Mouse (Mus musculus) kidney, adult 18-20 months (tissue): ENCODE results near the gene Fance.
"Not testable (repeated sequence)": the region's sequence is repeated elsewhere in the genome, so short reads cannot be mapped to it uniquely, and the experiment has no call there.

ENCODE experiments used
- DNase-seq: peaks from one replicate; pipeline ENCODE4 v3.0.0; 2021

Gene Fance

DNA sequence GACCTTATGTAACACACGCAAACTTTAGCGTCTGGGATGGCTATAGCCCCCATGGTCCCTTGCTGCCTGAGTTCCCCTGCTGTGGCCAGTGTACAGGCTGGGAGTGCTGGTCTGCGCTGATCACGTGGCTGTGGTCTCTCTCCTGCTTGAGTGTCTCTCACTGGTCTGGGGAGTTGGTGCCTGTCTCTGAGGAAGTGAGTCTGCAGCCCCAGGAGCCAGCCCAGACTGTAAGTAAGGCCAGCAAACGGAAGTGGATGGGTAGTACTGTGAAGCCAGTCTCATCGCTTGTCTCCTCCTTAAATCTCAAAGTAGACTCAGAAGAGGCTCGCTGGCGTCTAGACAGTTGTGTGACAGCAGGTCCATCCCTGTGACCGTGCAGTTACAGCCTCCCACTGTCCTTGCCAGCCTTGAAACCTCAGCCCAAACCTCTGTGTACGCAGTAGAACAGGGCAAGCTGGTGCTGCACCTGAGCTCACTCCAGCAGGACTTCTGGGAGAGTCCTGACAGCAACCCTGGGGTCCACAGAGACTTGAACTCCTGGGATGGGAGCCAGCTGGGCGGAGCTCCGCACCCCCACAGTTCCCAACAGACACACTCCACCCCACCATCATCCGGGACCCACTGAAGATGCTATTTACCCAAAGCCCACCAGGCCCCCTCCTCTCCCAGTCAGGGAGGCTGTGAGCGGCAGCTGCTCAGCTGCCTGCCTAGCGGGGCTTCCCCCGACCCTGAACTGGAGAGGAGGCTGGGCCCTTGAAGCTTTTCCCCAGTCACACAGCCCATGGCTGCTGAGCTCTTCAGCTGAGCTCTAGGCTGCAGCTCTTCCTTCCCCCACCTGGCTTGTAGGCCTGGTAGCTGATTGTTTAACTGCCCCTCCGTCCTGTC, 18.6 kb upstream of the Fance start:
- DNase-seq = no peak

GRCm38 (mm10) chr17:28298888-28299287, 14.4 kb upstream of the Fance start:
- DNase-seq = no peak

DNA sequence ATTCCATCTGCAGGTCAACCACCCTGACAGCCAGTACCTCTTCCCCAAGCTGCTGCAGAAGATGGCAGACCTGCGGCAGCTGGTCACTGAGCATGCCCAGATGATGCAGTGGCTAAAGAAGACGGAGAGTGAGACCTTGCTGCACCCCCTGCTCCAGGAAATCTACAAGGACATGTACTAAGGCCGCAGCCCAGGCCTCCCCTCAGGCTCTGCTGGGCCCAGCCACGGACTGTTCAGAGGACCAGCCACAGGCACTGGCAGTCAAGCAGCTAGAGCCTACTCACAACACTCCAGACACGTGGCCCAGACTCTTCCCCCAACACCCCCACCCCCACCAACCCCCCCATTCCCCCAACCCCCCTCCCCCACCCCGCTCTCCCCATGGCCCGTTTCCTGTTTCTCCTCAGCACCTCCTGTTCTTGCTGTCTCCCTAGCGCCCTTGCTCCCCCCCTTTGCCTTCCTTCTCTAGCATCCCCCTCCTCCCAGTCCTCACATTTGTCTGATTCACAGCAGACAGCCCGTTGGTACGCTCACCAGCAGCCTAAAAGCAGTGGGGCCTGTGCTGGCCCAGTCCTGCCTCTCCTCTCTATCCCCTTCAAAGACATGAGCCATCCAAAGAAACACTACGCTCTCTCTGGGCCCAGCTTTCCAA, 13.5 kb upstream of the Fance start:
- no peak for DNase-seq

- no peak for DNase-seq
Observed at GRCm38 (mm10) chr17:28300323-28300722, 13.0 kb upstream of the Fance start.

DNA sequence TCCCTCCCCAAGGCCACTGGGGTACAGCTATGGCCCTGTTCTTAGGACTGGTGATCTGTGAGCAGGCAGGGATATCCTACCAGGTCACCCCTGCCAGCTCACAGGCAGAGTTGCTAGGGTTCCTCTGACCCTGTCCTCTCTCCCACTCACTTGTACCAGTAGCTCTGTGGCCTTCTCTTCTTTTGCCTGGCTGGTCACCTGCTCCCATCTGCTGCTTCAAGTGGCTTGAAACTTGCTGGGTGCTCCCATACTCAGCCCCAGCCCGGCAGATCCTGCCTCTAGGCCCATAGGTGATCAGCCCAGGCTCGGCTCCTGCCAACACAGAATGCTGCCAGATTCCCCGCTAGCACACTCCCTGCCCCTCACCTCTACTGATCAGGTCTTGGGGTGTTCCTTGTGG, 12.5 kb upstream of the Fance start:
- no peak for DNase-seq

DNA sequence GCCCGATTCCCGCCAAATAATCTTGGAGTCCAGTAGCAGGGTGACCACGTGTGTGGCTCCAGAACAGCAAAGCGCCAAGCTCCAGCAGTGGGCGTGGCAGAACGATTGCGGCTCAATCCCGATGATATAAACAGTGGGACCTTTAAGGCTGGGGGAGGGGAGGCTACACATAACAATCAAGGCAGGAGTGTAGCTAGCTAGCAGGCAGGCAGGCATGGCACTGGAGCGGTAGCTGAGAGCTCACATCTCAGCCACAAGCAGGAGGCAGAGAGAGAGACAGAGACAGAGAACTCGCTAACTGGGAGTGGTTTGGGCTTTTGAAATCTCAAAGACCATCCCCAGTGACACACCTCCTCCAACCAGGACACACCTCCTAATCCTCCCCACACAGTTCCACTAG, 8.1 kb upstream of the Fance start:
- no peak for DNase-seq

- peak; percentile 94 for DNase-seq
Observed at GRCm38 (mm10) chr17:28308297-28309195, 4.8 kb upstream of the Fance start.

- no peak for DNase-seq
Observed at GRCm38 (mm10) chr17:28310831-28311230, 2.5 kb upstream of the Fance start.

GRCm38 (mm10) chr17:28311366-28312132, 1.8 kb upstream of the Fance start:
- DNase-seq = no peak

DNA sequence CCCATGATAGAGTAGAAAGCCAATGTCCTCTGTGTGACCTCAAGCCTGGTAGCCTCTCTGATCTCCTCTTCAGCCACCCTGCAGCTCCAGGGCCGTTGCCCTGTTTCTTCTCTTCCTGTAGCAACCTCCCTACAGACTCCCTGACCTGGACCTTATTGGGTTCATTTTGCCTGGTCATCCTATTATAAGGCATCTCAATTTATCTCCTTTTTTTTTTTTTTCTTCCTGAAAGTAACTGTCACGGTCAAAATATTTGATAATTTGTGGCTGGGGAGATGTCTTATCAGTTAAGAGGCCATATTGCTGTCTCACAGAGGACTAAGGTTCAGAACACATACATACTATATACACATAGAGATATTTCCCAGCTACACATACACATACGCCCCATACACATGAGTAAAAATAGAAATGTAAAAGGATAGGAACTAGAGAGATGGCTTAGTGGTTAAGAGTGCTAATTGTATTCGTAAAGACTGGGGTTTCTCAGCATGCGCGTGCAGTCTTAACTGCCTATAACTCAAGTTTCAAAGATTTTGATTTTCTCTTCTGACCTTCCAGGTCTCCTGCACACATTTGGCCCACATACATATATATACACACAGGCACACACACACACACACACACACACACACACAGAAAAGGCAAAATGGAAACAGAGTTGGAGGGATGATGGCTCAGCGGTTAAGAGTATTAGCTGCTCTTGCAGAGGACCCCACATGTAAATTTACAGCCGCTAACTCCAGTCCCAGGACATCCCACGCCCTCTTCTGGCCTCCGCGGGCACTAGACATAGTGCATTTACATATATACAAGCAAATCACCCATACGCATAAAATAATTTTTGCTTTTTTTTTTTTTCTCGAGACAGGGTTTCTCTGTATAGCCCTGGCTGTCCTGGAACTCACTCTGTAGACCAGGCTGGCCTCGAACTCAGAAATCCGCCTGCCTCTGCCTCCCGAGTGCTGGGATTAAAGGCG, 797 bp upstream of the Fance start:
- peak; percentile 46 for DNase-seq

DNA sequence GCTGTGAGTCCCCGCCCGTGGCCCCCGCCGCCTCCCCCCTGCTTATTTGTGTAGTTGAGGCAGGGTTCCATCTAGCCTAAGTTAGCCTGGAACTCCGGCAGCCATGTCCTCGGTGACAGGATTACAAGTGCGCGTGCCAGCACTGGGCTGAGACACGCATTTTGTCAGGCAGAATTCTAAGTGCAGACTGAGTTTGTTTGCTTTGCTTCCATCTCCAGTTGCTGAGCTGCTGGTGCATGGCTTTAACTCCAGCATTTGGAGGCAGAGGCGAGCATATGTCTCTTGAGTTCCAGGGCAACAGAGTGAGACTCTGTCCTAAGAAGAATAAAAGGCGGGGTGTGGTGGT, 534 bp downstream of the Fance start:
- no peak for DNase-seq

GRCm38 (mm10) chr17:28315611-28316160, 2.4 kb downstream of the Fance start:
- no peak for DNase-seq

- no peak for DNase-seq
Observed at GRCm38 (mm10) chr17:28316476-28316875, 3.2 kb downstream of the Fance start.

GRCm38 (mm10) chr17:28317091-28317490, 3.8 kb downstream of the Fance start:
- no peak for DNase-seq

DNA sequence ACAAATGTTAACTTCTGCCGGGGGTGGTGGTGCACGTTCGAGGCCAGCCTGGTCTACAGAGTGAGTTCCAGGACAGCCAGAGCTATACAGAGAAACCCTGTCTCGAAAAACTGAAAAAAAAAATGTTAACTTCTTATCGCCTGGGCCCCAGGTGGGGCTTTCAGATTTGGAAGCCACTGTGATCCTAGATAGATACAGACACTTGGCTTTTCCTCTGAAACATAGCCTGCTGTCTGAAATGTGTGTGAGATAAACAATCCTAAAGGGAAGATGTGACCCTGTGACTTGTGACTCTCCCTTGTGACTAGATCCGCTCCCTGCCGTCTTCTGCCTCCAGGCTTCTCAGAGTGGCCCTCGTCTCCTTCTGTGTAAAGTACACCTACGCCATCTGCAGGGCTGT, 4.4 kb downstream of the Fance start:
- no peak for DNase-seq

DNA sequence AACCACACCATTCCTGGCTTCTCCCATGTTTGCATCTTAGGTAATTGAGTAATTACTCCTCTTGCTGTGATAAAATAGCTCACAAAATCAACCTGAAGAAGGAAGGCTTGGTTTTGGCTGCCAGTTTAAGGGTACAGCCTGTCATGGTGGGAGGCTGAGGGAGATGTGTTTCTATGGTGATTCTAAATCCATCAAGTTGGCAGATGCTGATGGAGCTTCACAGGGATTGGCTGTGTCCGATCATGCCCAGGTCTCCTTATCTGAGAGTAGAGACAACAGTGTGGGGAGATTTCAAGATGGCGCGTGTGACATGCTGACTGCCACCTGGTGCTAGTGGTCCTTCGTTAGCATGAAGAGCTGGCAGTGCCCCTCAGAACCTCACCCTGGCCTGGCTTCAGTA, 8.4 kb downstream of the Fance start:
- no peak for DNase-seq

GRCm38 (mm10) chr17:28323786-28324185, 10.5 kb downstream of the Fance start:
- DNase-seq = no peak

DNA sequence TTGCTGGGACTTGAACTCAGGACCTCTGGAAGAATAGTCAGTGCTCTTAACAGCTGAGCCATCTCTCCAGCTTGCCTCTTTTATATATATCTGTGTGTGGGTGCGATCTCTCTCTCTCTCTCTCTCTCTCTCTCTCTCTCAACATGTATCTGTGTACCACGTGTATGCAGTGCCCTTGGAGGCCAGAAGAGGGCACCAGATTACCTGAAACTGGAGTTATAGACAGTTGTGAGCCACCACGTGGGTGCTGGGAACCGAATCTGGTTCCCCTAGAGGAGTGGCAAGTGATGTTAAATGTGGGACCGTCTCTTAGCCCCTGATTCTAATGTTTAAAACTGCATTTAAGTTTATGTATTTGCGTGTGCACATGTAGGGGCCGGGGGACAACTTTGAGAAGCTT, 11.1 kb downstream of the Fance start:
- DNase-seq = not testable (repeated sequence)

GRCm38 (mm10) chr17:28325751-28326150, 12.4 kb downstream of the Fance start:
- no peak for DNase-seq

- no peak for DNase-seq
Observed at GRCm38 (mm10) chr17:28326951-28327350, 13.6 kb downstream of the Fance start.

- DNase-seq = no peak
Observed at GRCm38 (mm10) chr17:28327673-28328325, 14.5 kb downstream of the Fance start.
